Mouse (Mus musculus) forebrain, postnatal 0 days (tissue): ENCODE measurements around the gene Ghrh. TPM values are rescaled to one million over a fixed set of nuclear protein-coding genes. Genes with fewer than 3 reads are reported as not detected.
A peak's percentile ranks its signal among the peaks of the same experiment; 100 is the strongest.

Experiments
- ATAC-seq: fragments of 200-750 bp; cut with Nextera tagmentation; 2 replicates; pipeline ENCODE4 v1.8.0; 2017; ENCODE audit warnings: mild to moderate bottlenecking, moderate library complexity
- DNase-seq: peaks from one replicate; pipeline ENCODE4 v3.0.0-alpha.2; 2015
- H3K27ac ChIP-seq: fragments of 300-500 bp; sonication (generic); 2 replicates; pipeline ENCODE4 v1.5.1; 2014; ENCODE audit warnings: low read depth, mild to moderate bottlenecking, antibody characterized with exemption, low read length, moderate library complexity, mixed read lengths
- H3K27me3 ChIP-seq: fragments of 300-500 bp; sonication (generic); 2 replicates; pipeline ENCODE4 v1.6.1; 2014; ENCODE audit warnings: mild to moderate bottlenecking, low read length, mixed read lengths; ENCODE audit not compliant: insufficient read depth
- H3K36me3 ChIP-seq: fragments of 300-500 bp; sonication (generic); 2 replicates; pipeline ENCODE4 v1.6.1; 2014; ENCODE audit warnings: mild to moderate bottlenecking, moderate library complexity; ENCODE audit not compliant: insufficient read depth
- H3K4me1 ChIP-seq: fragments of 300-500 bp; sonication (generic); 2 replicates; pipeline ENCODE4 v1.6.1; 2014; ENCODE audit warnings: antibody characterized with exemption; ENCODE audit not compliant: insufficient read depth
- H3K4me2 ChIP-seq: fragments of 300-500 bp; sonication (generic); 2 replicates; pipeline ENCODE4 v1.6.1; 2014; ENCODE audit warnings: low read depth, mild to moderate bottlenecking, moderate library complexity
- H3K4me3 ChIP-seq: fragments of 300-500 bp; sonication (generic); 2 replicates; pipeline ENCODE4 v1.5.1; 2014; ENCODE audit warnings: low read depth, low read length, mixed read lengths
- H3K9ac ChIP-seq: fragments of 300-500 bp; sonication (generic); 2 replicates; pipeline ENCODE4 v1.6.1; 2014; ENCODE audit warnings: mild to moderate bottlenecking
- H3K9me3 ChIP-seq: fragments of 300-500 bp; sonication (generic); 2 replicates; pipeline ENCODE4 v1.6.1; 2016; ENCODE audit warnings: low read length
- CTCF ChIP-seq: sonication (generic); IDR thresholded peaks from 2 replicates; pipeline ENCODE4 v1.5.1; 2016; ENCODE audit warnings: antibody characterized with exemption, control low read depth, low read depth
- WGBS: fragments of 180-500 bp; shearing (Covaris S2); extraction: QIAGEN DNeasy Blood & Tissue Kit; methylation state at CpG from one replicate; pipeline ENCODE4 v1.1.7; 2014; 5-methylcytosine and 5-hydroxymethylcytosine counted together
- polyA plus RNA-seq: library from polyadenylated mRNA; unstranded; fragments of >200 nt; fragmentation: Nextera tagmentation; extraction: Ambion mirVana; gene quantifications from 2 replicates; pipeline ENCODE4 v1.2.1, GENCODE M21; 2015
- total RNA-seq: library from RNA; depleted of rRNA; stranded (reverse); fragments of >200 nt; gene quantifications from 2 replicates; pipeline ENCODE4 v1.2.3, GENCODE M21; 2014; rRNA removed

The Ghrh gene
- total and polyA plus RNA-seq, 2 experiments from 2014 or later: 1.5 to 2.8 TPM

GRCm38 (mm10) chr2:157287542-157287941 is 59.8 kb downstream of the Ghrh start:
- ATAC-seq: peak; percentile 81
- Histone ChIP-seq H3K27ac (no peak overlapping the region), H3K4me2 (no peak overlapping the region), H3K36me3 (peaks cover 40% of the 10 kb centered on the region), H3K4me1 (no peaks in the 10 kb centered on the region), H3K27me3 (no peaks in the 10 kb centered on the region), H3K9ac (no peak overlapping the region), H3K9me3 (no peaks in the 10 kb centered on the region), H3K4me3 (no peak overlapping the region)
- peak; percentile 84 for DNase-seq
- TF ChIP-seq CTCF: peak; percentile 83
- 16% methylated on average over 3 of the region's 3 CpGs for WGBS

- WGBS: 87% methylated on average over 6 of the region's 6 CpGs
- no peak for TF ChIP-seq CTCF
- H3K4me1 ChIP-seq: peaks cover 9% of the 10 kb centered on the region; the same call in 1 of the 2 replicates
These were observed 64.0 kb downstream of the Ghrh start for GRCm38 (mm10) chr2:157283321-157283720.

More at GRCm38 (mm10) chr2:157283321-157283720, 64.0 kb downstream of the Ghrh start:
- ATAC-seq (no peak), DNase-seq (no peak)
- Histone ChIP-seq H3K9me3 (no peaks in the 10 kb centered on the region), H3K4me3 (no peak overlapping the region), H3K9ac (no peak overlapping the region), H3K27ac (no peak overlapping the region), H3K36me3 (peaks cover 11% of the 10 kb centered on the region), H3K27me3 (no peaks in the 10 kb centered on the region), H3K4me2 (no peak overlapping the region)

Other genes with a start within 250 kb of the Ghrh start
- gene Samhd1, start 212.2 kb downstream of the Ghrh start, total RNA-seq: 11.3 and 18.5 TPM in 2 replicates
- gene Samhd1, start 212.2 kb downstream of the Ghrh start, polyA plus RNA-seq: 6.6 and 8.0 TPM in 2 replicates
- gene Rbl1, start 143.0 kb downstream of the Ghrh start, total RNA-seq: 5.9 and 10.4 TPM in 2 replicates
- 3.1 and 4.2 TPM in 2 replicates for gene Rbl1, start 143.0 kb downstream of the Ghrh start, polyA plus RNA-seq
- 175 and 198 TPM in 2 replicates for gene Rpn2, start 68.5 kb downstream of the Ghrh start, total RNA-seq
- 152 and 184 TPM in 2 replicates for gene Rpn2, start 68.5 kb downstream of the Ghrh start, polyA plus RNA-seq
- 0.38 and 1.2 TPM in 2 replicates for gene Mroh8, start 68.0 kb downstream of the Ghrh start, total RNA-seq
- 0.23 and 0.65 TPM in 2 replicates for gene Mroh8, start 68.0 kb downstream of the Ghrh start, polyA plus RNA-seq
- gene Manbal, start 20.1 kb upstream of the Ghrh start, total RNA-seq: 69.9 and 73.6 TPM in 2 replicates
- gene Manbal, start 20.1 kb upstream of the Ghrh start, polyA plus RNA-seq: 139 TPM in 2 replicates
- gene Src, start 70.9 kb upstream of the Ghrh start, total RNA-seq: 96.0 and 124 TPM in 2 replicates
- gene Src, start 70.9 kb upstream of the Ghrh start, polyA plus RNA-seq: 22.8 and 29.1 TPM in 2 replicates
- gene Nnat, start 212.6 kb upstream of the Ghrh start, total RNA-seq: 4,630 and 7,303 TPM in 2 replicates
- gene Nnat, start 212.6 kb upstream of the Ghrh start, polyA plus RNA-seq: 6,353 and 7,049 TPM in 2 replicates
- 166 and 208 TPM in 2 replicates for gene Blcap, start 223.8 kb upstream of the Ghrh start, total RNA-seq
- gene Blcap, start 223.8 kb upstream of the Ghrh start, polyA plus RNA-seq: 231 and 295 TPM in 2 replicates